Mouse (Mus musculus) adrenal gland (tissue): ENCODE data around the gene Asb10.
"Not testable (repeated sequence)": the region's sequence is repeated elsewhere in the genome, so short reads cannot be mapped to it uniquely, and the experiment has no call there.

Experiments used
- intact Hi-C: fragments of 180-260 bp; cut with DNase I; formaldehyde crosslinking; loops from one replicate; pipeline ENCODE4 v1.15.1; 2025
- long read RNA-seq, 2 experiments: library from polyadenylated mRNA; unstranded; transcript quantifications; one replicate each; pipeline ENCODE4 v2.0.0; 2020; ENCODE audit warnings: borderline replicate concordance in 1 of 2; ENCODE audit not compliant: insufficient replicate concordance in 1 of 2

Asb10 gene
- long read RNA-seq, experiment 1: 0 reads
- long read RNA-seq, experiment 2: 0 reads

DNA sequence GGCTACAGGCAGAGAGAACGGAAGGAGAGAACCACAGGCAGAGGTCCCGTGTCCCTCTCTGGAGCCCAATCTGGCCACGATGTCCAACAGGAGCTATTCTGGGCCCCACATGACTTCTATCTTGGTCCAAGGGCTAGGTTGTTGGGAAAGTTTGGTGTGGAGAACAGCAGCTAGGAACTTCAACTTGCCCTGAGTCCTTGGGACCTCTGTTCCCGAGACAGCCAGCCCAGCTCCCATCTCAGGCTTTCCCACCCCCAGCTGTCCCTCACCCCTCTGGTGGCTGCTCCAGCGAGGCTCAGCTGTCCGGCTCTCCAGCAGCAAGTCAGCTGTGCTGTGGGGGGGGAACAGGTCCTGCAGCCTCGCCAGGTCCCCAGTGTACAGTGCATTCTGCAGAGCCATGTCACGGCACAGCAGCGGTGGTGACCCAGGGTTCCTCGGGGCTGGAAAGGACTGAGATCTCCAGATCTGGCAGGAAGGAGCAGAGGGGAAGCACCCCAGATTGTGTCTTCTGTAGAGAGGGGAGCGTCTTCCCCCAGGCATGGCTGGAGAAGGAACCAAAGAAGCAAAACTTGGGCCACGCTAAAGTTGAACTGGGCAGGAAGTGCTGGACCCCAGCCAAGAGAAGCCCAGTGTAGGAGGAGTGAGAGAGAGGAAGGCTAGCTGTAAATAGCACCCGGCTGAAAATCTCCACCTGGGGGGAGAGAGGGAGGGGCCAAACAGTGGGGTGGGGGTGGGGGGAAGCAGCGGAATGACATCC is at the start of gene Asb10:
Gene Asb10 (minus strand): TSS at position 592 of the 757 bp plus-strand sequence.
- intact Hi-C loops: no loop called here

DNA sequence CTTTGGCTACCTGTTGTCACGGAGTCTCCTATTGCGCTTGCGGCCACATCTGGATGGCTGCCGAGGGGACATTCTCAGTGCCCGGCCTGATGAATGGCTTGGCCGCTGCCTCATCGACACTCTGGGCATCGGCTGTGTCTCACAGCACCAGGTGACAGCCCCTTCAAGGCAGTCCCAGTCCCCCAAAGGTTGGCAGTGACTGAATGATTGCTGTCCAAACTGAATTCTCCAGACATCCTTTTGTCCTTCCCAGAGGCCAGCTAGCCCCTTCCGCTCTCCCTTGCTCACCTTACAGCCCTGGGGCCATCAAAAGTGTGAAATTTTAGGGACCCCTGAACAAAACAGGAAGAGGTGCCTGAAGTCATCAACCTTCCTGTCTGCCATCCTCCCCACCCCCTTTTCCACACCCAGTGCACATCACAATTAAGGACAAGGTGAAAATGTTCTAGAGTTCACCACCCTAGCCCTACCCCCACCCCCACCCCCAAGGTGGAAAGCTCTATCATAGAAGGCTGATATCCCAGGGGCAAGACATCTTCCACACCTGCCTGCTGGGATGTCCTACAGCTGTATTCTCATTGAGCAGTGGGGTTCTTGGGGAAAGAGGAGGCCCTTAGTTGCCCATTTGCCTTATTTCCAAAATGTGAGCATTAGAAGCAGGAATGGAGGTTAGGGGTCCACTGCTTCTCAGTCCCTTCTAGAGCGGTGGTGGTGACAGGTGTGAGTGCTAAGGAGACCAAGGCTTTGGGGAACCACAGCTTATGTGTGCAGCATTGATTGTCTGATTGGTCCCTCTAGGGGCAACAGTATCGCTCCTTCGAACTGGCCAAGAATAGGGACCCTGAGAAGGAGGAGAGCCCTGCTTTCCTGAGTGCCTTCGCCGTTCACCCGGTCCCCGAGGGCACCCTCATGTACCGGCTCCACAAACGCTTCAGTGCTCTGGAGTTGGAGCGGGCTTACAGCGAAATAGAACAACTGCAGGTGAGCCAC is 49.0 kb upstream of the Asb10 start:
- intact Hi-C loops: loop anchor here (5.0 kb wide), 1 partner anchor 58 kb away; no protein-coding TSS in a partner anchor

DNA sequence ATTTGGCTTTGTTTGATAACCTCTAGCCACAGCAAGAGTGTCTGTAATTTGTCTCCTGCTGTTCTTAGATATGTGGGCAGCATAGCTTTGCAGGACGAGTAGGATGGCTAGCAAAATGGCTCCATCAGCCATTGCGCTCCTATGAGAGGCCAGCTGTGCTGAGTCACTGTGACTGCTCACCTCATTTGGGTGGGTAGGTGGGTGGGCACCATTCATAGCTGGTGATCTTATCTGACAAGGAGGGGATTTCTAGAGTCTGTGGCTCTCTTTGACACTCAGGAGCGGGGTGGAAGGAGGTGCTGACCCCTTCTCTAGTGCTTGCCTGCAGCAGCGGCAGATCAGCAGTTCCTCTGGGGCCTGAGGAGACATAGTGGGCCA is 46.4 kb upstream of the Asb10 start:
- intact Hi-C loops: no loop called here

DNA sequence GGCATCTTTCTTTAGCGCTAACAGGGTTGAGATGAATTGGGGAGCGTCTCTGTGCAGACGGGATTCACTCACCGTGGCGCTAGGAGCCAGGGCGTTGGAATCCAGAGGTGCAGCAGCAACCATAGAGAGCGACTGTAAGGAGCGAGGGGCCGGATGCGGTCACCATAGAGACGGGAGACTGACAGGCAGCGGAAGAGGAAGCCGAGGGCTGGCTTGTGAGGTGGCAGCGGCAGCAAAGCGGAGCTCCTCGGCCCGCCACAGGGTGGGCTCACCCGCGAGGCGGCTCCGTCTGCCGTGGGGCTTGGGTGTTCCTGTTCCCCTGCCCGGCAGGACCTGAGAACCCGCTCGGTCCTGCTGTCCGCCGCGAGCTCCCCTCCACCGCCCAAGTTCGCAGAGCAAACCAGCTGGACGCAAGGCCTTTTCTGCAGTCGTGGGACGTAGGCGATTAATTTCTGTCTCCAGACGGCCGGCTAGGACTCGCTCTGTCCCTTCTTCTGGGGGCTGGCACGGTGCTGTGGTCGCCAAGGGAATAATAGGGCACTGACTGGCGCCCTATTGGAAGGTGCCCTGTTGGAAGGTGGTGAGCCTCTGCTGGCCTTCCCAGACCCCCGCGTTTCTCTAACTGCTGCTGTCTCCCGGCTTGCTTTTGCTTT is 45.9 kb upstream of the Asb10 start, which contains the start of gene Chpf2:
Gene Chpf2 (plus strand): TSS at position 195 of the 653 bp plus-strand sequence.
- intact Hi-C loops: no loop called here

DNA sequence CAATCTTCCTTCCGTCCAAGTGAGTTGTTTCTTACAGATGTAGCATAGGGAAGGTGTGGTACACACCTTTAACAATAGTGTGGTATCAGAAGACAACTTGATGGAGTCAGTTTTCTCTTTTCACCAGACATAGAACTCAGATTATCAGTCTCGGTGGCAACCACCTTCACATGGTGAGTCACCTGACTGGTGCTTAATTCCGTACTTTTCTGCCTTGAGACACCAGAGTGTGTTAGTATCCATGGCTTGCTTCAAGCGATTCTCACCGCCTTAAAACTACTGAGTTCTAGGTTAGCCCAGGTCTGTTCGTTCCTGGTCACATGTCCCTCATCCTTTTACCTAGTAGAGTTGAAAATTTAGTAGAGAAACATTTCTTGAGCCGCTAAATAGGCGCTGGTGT is 45.3 kb upstream of the Asb10 start:
- intact Hi-C loops: no loop called here

DNA sequence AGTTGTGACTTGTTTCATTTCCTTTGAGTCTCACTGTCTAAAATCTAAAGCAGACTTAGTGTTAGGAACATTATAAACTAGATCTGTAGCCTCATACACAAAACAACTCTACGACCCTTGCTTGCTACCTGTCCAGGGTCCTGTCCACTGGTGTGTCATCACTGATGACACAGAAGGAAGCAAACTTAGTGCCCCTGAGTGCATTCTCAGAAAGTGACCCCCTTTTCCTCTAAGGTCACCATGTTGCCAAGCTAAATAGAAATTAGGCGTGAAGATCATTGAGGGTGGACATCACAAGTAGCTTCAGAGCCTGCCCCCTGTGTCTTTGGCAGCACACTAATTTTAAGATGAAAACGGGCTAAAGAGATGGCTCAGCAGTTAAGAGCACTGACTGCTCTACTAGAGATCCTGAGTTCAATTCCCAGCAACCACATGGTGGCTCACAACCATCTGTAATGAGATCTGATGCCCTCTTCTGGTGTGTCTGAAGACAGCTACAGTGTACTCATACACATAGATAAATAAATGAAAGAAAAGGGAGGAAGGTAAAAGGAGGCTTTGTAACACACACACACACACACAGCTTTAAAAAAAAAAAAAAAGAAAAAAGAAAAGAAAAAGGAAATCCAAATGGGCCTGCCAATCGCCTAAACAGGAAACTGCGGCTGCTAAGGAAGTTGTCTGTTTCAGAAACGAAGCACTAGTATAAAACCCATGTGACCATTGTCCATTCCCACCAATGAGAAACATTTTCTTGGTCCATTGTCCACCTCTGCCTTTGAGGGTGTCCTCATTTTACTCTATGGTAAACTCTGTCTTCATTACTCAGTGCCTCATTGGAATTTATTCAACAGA is 37.6 kb upstream of the Asb10 start:
- intact Hi-C loops: no loop called here

DNA sequence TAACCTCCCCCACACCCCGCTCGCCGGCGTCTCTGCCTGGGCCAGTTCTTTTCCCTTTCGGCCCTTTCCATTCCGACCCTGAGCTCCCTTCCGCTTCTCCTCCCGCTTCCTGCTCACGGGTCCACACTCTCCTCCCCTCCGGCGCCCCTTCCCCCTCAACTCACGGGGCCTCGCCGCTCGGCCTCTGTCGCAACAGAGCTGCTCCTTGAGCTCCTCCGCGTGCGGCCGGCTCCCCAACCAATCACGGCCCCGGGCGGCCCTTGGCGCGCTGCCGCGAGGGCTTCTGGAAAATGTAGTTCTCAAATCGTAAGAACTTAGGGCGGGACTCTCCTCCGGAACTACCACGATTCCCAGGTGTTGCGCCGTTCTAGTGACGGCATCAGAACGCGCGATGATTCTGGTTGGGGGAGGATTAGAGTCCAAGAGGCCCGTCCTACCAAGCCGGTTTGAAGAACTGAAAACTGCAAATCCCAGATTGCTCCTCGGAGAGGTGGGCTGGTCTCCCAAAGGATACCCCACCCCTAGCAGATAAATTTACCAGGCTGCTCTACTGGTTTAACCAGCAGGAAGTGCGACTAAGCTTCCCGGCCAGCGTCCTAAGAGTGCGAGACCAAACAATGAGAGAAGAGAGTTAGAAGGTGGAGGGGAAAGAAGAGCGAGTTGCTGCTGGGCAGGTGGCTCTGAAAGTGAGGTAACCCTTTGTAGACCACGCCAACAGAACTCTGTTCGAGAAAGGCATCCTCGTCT is 36.6 kb upstream of the Asb10 start, which contains the start of gene Abcf2:
Gene Abcf2 (minus strand): TSS at position 285 of the 747 bp plus-strand sequence.
- intact Hi-C loops: no loop called here

DNA sequence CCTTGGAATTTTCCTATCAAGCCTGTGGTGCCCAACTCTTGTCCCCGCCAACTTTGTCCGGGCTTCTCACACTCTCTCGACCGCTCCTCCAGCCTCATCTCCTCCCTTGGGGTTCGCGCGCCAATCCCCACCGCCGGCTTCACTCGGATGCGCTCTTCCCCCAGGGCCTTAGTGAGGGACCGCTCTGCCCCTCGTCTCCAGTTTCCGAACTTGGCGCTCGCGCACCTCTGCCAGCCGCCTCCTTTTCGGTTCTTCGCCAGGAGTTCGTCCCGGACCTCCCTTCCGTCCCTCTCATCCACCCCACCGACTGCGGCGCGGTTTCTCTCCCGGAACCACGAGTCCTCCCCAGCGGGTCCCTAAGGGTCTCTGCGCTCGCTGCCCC is 36.0 kb upstream of the Asb10 start:
- intact Hi-C loops: no loop called here

DNA sequence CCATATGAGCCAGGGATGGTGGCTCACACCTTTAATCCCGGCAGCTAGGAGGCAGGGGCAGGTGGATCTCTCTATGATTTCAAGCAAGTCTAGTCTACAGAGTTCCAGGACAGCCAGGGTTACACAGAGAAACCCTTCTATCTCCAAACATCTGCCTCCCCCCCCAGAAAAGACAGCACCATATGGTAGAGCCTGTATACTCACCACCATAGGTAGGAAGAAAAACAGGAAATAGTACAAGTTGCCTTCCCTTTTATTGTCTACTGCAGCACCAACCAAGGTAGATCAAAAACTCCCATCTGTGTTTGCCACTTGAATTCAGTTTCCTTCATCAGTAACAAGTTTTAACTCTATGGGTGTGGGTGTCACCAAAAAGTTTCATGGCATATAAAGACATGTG is 35.2 kb upstream of the Asb10 start:
- intact Hi-C loops: no loop called here

DNA sequence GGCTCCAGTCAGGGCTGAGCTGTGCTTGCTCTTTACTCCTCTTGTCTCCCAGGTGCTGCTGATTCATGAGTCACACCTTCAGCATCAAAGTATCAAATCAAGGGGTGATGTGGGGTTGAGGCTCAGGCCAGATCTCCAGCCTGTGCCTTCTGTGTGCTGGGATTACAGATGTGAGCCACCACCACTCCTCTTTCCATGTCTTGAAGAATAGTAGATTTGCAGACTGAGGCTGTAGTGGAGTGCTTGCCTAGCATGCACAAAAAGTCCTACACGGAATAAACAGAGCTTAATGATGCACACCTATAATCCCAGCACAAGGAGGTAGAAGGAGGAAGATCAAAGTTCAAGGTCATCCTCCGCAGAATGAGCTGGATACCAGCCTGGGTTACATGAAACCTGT is 15.9 kb upstream of the Asb10 start, which contains the start of gene 4931409K22Rik:
Gene 4931409K22Rik (minus strand): TSS at position 101 of the 400 bp plus-strand sequence.
- intact Hi-C loops: no loop called here

DNA sequence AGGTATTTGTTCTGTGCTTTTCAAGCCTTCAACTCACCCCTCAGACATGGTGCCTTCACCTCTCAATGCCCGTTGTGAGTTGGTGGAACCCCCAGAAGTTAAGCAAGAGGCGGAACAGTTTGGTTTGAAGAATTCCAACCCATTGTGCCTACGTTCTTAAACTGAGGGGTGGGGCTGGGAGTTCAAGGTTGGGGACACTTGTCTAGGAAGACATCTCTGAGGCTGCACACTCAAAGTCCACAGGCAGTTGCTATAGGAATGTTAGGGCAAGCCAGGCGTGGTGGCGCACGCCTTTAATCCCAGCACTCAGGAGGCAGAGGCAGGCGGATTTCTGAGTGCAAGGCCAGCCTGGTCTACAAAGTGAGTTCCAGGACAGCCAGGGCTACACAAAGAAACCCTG is 14.6 kb upstream of the Asb10 start:
- intact Hi-C loops: not testable (repeated sequence)

DNA sequence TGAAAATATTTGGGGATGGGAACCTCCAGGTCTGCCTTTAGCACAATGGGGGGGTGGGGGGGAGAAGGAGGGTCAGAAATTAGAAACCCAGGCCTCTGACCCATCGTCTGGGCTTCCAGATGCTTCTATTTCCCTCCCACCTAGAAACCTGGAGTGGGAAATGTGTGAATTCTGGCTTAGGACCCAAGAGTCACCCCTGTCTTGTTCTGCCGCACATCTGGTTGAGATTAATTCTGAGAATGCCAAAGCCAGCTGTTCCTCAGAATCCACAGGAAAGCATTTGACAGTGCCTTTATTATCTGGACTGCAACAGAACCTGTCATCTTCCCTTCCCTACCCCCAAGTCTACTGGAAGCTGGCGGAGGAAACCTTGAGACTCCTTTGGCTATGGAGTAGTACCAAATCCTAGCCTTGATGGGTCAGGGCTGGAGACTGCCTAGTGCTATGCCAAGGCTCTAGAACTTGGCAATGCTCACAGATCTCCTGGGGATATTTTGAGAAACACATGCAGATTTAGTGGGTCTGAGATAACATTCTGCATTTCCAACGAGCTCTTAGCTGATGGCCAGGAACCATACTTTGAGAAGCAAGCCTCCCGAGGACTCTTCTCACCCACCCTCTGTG is 13.0 kb upstream of the Asb10 start:
- intact Hi-C loops: no loop called here

DNA sequence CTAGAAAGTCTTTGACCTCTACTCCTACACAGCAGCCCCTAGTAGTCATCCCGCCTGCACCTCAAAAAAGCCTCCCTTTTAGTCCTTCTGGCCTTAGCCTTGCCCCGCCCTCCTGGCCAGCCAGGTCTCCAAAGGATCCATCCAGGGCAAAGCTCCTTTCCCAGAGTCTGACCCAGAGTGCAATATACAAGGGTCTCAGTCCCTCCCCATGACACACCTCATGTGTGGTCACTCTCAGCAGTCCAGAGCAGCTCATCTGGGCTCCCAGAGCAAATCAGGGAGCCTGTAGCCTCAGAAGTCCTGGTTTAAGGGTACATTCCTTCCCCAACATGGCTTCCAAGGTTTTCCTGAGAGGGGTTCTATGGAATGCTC is 10.5 kb upstream of the Asb10 start:
- intact Hi-C loops: no loop called here

DNA sequence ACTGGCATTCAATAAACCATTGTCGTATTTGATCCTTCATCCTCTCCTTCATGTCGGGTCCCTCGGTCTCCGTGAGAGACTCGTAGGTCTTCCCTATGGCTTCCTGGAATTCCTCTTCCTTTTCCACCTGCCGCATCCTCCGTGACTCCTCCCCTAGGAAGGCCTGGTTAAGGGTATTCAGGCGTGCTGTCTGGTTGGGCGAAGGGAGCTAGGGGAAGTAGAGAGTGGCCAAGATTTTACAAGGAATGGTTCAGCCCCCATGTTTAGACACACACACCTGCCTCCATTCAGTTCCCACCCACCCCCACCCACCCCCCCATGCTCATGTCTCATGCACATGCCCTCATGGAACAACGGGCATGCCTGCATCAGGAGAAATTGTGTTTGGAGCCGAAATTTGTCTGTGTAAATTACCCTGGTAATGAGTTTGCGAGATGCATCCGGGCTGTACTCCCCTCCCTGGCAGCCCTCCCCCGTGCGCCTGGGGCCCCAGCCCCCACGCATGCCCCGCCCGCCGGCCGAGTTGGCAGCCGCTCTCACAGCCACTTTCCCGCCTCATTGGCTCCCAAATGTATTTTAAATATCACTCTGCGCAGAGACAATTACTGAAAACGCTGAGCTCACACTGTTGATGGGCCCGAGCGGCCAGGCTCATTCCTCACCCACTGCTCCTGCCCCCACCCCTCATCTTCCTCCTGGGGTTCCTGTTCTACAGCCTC is 10.0 kb upstream of the Asb10 start:
- intact Hi-C loops: no loop called here

DNA sequence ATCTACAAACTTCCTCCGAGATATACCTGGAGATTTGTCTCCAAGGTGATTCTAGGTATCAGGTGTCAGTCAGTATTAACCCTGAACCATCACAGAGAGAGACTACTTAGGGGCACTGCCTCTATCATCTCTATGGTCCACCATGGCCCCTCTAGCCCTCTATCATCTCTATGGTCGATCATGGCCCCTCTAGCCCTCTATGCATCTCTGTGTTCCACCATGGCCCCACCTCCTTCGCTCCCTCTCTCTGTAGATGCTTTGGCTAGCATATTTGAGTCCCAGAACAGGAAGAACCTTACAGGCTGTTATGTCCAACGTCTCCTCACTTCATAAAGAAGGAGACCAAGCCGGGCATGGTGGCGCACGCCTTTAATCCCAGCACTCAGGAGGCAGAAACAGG is 1.9 kb upstream of the Asb10 start:
- intact Hi-C loops: no loop called here

DNA sequence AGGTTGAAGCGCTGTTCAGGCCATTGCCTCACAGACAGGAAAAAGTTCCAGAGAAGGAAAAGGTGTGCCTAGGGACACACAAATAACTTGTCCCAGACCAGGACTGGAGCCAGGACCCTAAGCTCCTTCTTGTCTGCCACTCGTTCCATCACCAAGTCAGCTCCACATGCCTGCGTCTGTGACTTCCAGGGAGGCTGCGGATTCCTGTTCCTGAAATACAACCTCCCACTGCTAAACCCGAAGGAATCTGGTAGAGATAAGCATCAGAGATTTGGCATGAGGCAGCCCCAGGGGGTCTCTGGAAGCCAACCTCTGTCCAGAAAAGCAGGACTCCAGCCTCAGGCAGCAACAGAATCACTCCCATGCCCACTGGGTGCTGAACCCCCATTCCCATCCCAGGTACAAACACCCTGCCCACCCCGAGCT is 379 bp upstream of the Asb10 start:
- intact Hi-C loops: no loop called here

DNA sequence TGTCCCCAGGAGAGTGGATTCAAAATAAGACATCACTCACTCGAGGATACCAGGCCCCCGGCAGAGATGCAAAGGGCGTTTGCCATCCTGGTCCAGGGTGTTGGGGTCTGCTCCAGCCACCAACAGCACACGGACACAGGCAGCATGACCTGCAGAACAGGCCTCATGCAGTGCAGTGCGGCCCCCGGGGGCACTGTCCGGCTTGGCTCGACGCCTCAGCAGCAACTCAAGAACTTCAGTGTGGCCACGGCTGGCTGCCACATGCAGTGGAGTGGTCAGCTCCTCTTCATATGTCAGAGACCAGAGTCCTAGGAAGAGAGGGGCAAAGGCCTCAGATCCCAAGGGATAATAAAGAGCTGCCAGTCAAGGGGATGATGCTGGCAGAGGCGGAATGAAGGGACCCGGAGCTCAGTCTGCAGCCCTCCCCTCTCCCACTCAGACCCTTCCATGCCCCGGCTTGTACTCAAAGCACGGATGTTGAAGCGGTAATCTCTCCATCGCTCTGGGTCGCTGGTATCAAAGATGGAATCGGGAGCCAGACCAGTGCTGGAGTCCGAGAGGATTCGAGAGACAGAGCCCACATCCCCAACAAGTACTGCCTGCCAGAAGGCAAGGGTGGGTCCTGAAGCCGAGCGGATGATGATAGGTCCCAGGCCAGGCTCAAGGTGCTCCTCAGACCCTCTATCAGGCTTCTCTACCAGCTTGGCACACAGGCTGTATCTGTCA is 1.0 kb downstream of the Asb10 start:
- intact Hi-C loops: no loop called here

DNA sequence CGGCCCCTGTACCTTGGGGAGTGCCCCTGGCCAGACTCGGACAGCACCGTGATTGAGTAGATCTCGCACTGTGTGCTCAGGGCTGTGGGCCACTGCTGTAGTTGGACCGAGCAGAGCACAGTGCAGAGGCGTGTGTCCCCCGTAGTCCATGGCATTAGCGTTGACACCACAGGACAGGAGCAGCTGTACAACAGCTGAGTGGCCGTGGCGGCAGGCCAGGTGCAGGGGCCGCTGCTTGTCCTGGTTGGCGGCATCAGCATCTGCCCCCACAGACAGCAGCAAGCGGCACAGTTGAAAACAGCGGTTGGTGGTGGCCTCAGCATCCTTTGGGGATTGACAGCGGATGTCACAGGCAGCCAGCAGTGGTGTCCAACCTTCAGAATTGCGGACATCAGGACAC is 3.2 kb downstream of the Asb10 start:
- intact Hi-C loops: no loop called here
